Mouse (Mus musculus): ENCODE results near the gene Prim1. TPM values are rescaled to one million over a fixed set of nuclear protein-coding genes. Genes with fewer than 3 reads are reported as not detected.

Prim1 gene
- polyA plus RNA-seq, 1 experiment from 2014 or later, result 66.1 TPM

GRCm38 (mm10) chr10:127996690-127997089 is 18.3 kb upstream of the Prim1 start:
- H3K36me3 ChIP-seq (ENCODE audit: control insufficient read depth, insufficient read depth, low read length), result no peaks in the 10 kb centered on the region
- H3K27ac ChIP-seq (ENCODE audit: low read length), result peak overlapping the region; percentile 84
- no peaks in the 10 kb centered on the region for H3K27me3 ChIP-seq (replicated peaks; ENCODE audit: control insufficient read depth, insufficient read depth, low read length)
- H3K9me3 ChIP-seq (ENCODE audit: control insufficient read depth, low read length), result no peaks in the 10 kb centered on the region
- 78% methylated on average over 3 of the region's 3 CpGs for WGBS
- peak; percentile 96 for ATAC-seq
- peak overlapping the region; percentile 28 for H3K4me3 ChIP-seq (ENCODE audit: low read length)
- no peaks in the 10 kb centered on the region for H3K4me1 ChIP-seq (ENCODE audit: control insufficient read depth, insufficient read depth, low read length)
- peak overlapping the region; percentile 42 for H3K4me2 ChIP-seq (ENCODE audit: low read depth, low read length)
- no peak overlapping the region for H3K9ac ChIP-seq (ENCODE audit: low read depth, low read length)

DNA sequence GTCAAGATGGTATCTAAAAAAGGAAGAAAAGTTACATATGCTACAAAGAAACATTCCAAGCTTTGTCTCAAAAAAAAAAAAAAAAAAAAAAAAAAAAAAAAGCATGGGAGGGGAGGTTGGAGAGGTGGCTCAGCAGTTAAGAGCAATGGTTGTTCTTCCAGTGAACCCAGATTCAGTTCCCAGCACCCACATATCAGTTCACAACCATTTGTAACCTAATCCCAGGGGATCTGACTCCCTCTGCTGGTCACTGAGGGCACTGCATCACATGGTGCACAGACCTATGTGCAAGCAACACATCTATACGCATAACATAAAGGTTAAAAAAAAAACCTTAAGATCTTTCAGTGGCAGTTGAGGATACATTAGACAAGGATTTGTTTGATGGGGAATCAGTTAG is 16.7 kb upstream of the Prim1 start:
- Histone ChIP-seq H3K27ac (ENCODE audit: low read length) (no peak overlapping the region), H3K4me3 (ENCODE audit: low read length) (no peak overlapping the region), H3K4me2 (ENCODE audit: low read depth, low read length) (no peak overlapping the region), H3K9me3 (ENCODE audit: control insufficient read depth, low read length) (no peaks in the 10 kb centered on the region), H3K36me3 (ENCODE audit: control insufficient read depth, insufficient read depth, low read length) (no peaks in the 10 kb centered on the region), H3K27me3 (replicated peaks; ENCODE audit: control insufficient read depth, insufficient read depth, low read length) (no peaks in the 10 kb centered on the region), H3K4me1 (ENCODE audit: control insufficient read depth, insufficient read depth, low read length) (no peaks in the 10 kb centered on the region), H3K9ac (ENCODE audit: low read depth, low read length) (no peak overlapping the region)
- WGBS, result 100% methylated on average over 1 of the region's 1 CpGs
- no peak for ATAC-seq

DNA sequence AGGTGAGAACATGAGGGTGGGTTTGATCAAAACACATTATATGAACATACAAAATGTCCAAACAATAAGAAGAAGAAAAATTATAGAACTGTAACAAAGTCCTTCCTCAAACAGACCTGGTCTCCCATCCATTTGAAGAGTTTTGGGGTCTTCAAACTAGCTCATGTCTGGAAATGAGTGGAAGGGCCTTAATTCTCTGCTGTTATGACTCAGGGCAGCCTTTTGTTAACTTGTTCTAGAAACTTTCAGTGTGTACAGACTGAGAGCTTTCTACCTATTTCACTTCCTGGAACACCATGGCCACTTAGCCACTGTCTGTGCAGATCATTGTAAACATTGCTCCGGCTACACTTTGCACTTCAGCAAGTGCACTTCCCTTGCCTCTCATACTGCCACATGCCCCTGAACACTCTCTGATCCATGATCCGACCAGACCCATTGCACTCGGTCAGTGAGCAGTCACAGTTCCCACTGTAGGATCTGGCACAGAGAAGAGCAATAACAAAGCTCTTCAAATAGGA is 11.6 kb upstream of the Prim1 start:
- Histone ChIP-seq H3K4me2 (ENCODE audit: low read depth, low read length) (no peak overlapping the region), H3K36me3 (ENCODE audit: control insufficient read depth, insufficient read depth, low read length) (no peaks in the 10 kb centered on the region), H3K9ac (ENCODE audit: low read depth, low read length) (no peak overlapping the region), H3K27me3 (replicated peaks; ENCODE audit: control insufficient read depth, insufficient read depth, low read length) (no peaks in the 10 kb centered on the region), H3K27ac (ENCODE audit: low read length) (0 out of 2 replicates have a peak overlapping the region, but pooled peaks have one; percentile 27), H3K4me1 (ENCODE audit: control insufficient read depth, insufficient read depth, low read length) (no peaks in the 10 kb centered on the region), H3K9me3 (ENCODE audit: control insufficient read depth, low read length) (no peaks in the 10 kb centered on the region), H3K4me3 (ENCODE audit: low read length) (no peak overlapping the region)
- 53% methylated on average over 3 of the region's 3 CpGs for WGBS
- no peak for ATAC-seq

DNA sequence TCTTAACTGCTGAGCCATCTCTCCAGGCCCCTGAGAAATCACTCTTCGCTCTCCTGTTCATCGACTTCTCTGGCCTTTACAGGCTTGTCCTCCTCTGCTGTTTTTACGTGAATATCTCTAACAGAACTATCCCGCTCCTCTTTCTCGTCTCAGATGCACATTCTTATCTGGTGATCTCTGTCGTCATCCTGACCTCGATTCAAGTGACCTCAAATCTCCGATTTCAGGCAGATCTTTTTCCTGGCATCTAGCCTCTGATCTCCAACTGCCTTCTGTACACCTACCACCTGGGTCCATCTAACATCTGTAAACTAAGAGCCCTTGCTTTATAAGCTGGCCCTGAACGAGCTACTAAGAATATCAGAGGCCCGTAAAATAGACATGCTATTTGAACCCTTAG is 10.1 kb upstream of the Prim1 start:
- peak overlapping the region; percentile 91 for H3K27ac ChIP-seq (ENCODE audit: low read length)
- no peaks in the 10 kb centered on the region for H3K9me3 ChIP-seq (ENCODE audit: control insufficient read depth, low read length)
- peak; percentile 3 for ATAC-seq
- no peak overlapping the region for H3K4me3 ChIP-seq (ENCODE audit: low read length)
- H3K9ac ChIP-seq (ENCODE audit: low read depth, low read length), result no peak overlapping the region
- no peaks in the 10 kb centered on the region for H3K36me3 ChIP-seq (ENCODE audit: control insufficient read depth, insufficient read depth, low read length)
- 77% methylated on average over 10 of the region's 10 CpGs for WGBS
- no peak overlapping the region for H3K4me2 ChIP-seq (ENCODE audit: low read depth, low read length)
- H3K27me3 ChIP-seq (replicated peaks; ENCODE audit: control insufficient read depth, insufficient read depth, low read length), result no peaks in the 10 kb centered on the region
- no peaks in the 10 kb centered on the region for H3K4me1 ChIP-seq (ENCODE audit: control insufficient read depth, insufficient read depth, low read length)

GRCm38 (mm10) chr10:128005479-128005878 is 9.5 kb upstream of the Prim1 start:
- H3K9ac ChIP-seq (ENCODE audit: low read depth, low read length), result 0 out of 2 replicates have a peak overlapping the region, but pooled peaks have one; percentile 19
- no peak overlapping the region for H3K4me2 ChIP-seq (ENCODE audit: low read depth, low read length)
- peak overlapping the region; percentile 91 for H3K27ac ChIP-seq (ENCODE audit: low read length)
- H3K4me3 ChIP-seq (ENCODE audit: low read length), result no peak overlapping the region
- H3K4me1 ChIP-seq (ENCODE audit: control insufficient read depth, insufficient read depth, low read length), result no peaks in the 10 kb centered on the region
- H3K36me3 ChIP-seq (ENCODE audit: control insufficient read depth, insufficient read depth, low read length), result no peaks in the 10 kb centered on the region
- 69% methylated on average over 8 of the region's 8 CpGs for WGBS
- H3K9me3 ChIP-seq (ENCODE audit: control insufficient read depth, low read length), result no peaks in the 10 kb centered on the region
- H3K27me3 ChIP-seq (replicated peaks; ENCODE audit: control insufficient read depth, insufficient read depth, low read length), result no peaks in the 10 kb centered on the region
- ATAC-seq, result peak; percentile 84

DNA sequence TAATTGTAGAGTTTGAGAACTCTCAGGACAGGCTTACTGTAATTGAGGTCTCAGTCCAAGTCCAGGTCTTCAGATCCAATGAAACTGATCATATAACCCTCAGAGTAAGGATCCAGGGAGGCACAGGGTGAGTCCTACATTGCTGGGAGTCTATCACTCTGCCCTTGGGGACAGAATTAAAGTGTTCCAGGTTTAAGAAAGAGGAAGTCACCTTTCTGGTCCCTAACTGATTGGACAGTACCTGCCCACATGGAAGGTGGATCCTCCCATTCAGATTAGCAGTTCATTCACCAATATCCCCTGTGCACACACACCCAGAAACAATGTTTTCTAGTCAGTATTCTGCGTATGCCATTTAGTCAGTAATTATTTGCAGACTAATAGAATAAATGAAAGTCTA is 7.5 kb upstream of the Prim1 start, which contains the start of gene Hsd17b6:
Hsd17b6 (minus strand) TSS at position 166 of the 400 bp plus-strand sequence.
- no peak within 1 kb of the TSS for H3K27ac ChIP-seq (ENCODE audit: low read length)
- ATAC-seq, result no peak
- no peaks in the 10 kb centered on the region for H3K36me3 ChIP-seq (ENCODE audit: control insufficient read depth, insufficient read depth, low read length)
- H3K4me2 ChIP-seq (ENCODE audit: low read depth, low read length), result no peak within 1 kb of the TSS
- no peak within 1 kb of the TSS for H3K4me3 ChIP-seq (ENCODE audit: low read length)
- H3K9ac ChIP-seq (ENCODE audit: low read depth, low read length), result no peak within 1 kb of the TSS
- 91% methylated on average over 1 of the region's 1 CpGs for WGBS
- no peaks in the 10 kb centered on the region for H3K4me1 ChIP-seq (ENCODE audit: control insufficient read depth, insufficient read depth, low read length)
- no peaks in the 10 kb centered on the region for H3K9me3 ChIP-seq (ENCODE audit: control insufficient read depth, low read length)
- no peaks in the 10 kb centered on the region for H3K27me3 ChIP-seq (replicated peaks; ENCODE audit: control insufficient read depth, insufficient read depth, low read length)

- Histone ChIP-seq H3K27ac (ENCODE audit: low read length) (no peak overlapping the region), H3K9me3 (ENCODE audit: control insufficient read depth, low read length) (no peaks in the 10 kb centered on the region), H3K4me1 (ENCODE audit: control insufficient read depth, insufficient read depth, low read length) (no peaks in the 10 kb centered on the region), H3K4me3 (ENCODE audit: low read length) (no peak overlapping the region), H3K36me3 (ENCODE audit: control insufficient read depth, insufficient read depth, low read length) (no peaks in the 10 kb centered on the region), H3K9ac (ENCODE audit: low read depth, low read length) (no peak overlapping the region), H3K4me2 (ENCODE audit: low read depth, low read length) (no peak overlapping the region), H3K27me3 (replicated peaks; ENCODE audit: control insufficient read depth, insufficient read depth, low read length) (no peaks in the 10 kb centered on the region)
- 9% methylated on average over 4 of the region's 4 CpGs for WGBS
- ATAC-seq, result peak; percentile 45; the same call in 1 of the 2 replicates
Measured at GRCm38 (mm10) chr10:128008207-128008889, 6.6 kb upstream of the Prim1 start.

GRCm38 (mm10) chr10:128009735-128010134 is 5.2 kb upstream of the Prim1 start:
- H3K27me3 ChIP-seq (replicated peaks; ENCODE audit: control insufficient read depth, insufficient read depth, low read length), result no peaks in the 10 kb centered on the region
- no peak overlapping the region for H3K9ac ChIP-seq (ENCODE audit: low read depth, low read length)
- no peak for ATAC-seq
- no peak overlapping the region for H3K27ac ChIP-seq (ENCODE audit: low read length)
- H3K9me3 ChIP-seq (ENCODE audit: control insufficient read depth, low read length), result no peaks in the 10 kb centered on the region
- WGBS, result 77% methylated on average over 5 of the region's 5 CpGs
- no peaks in the 10 kb centered on the region for H3K36me3 ChIP-seq (ENCODE audit: control insufficient read depth, insufficient read depth, low read length)
- no peaks in the 10 kb centered on the region for H3K4me1 ChIP-seq (ENCODE audit: control insufficient read depth, insufficient read depth, low read length)
- H3K4me3 ChIP-seq (ENCODE audit: low read length), result no peak overlapping the region
- H3K4me2 ChIP-seq (ENCODE audit: low read depth, low read length), result no peak overlapping the region

GRCm38 (mm10) chr10:128022196-128022595 is 7.2 kb downstream of the Prim1 start:
- 98% methylated on average over 5 of the region's 5 CpGs for WGBS
- H3K4me3 ChIP-seq (ENCODE audit: low read length), result no peak overlapping the region

More at GRCm38 (mm10) chr10:128022196-128022595, 7.2 kb downstream of the Prim1 start:
- Histone ChIP-seq H3K9me3 (ENCODE audit: control insufficient read depth, low read length) (no peaks in the 10 kb centered on the region), H3K4me2 (ENCODE audit: low read depth, low read length) (no peak overlapping the region), H3K4me1 (ENCODE audit: control insufficient read depth, insufficient read depth, low read length) (no peaks in the 10 kb centered on the region), H3K27me3 (replicated peaks; ENCODE audit: control insufficient read depth, insufficient read depth, low read length) (no peaks in the 10 kb centered on the region), H3K36me3 (ENCODE audit: control insufficient read depth, insufficient read depth, low read length) (peaks cover 24% of the 10 kb centered on the region), H3K9ac (ENCODE audit: low read depth, low read length) (no peak overlapping the region), H3K27ac (ENCODE audit: low read length) (no peak overlapping the region)
- no peak for ATAC-seq
